In the genomic region with DNA sequence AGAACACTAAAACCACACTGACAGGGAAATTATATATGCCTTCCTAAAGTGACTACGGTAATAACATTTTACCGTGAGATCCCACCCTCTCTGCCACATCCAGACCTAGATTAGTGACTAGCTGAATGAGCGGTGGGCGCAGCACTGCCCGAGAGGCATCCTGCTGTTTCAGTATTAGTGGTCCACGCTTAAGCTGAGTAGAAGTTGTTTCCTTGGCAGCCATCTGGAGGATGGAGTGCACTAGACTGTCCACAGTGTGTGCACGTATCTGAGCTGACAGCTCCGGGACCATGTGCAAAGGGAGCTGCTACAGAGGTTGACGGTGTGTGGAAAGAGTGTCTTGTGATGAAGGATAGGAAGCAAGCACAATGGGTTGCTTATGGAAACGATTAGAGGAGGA, we compare ENCODE assay signal across 20 mouse cellular contexts. TPM values are rescaled to one million over a fixed set of nuclear protein-coding genes. Genes with fewer than 3 reads are reported as not detected.
DNase-seq lines count a peak whose midpoint lies in the region; ATAC-seq lines count a peak whose summit lies in the region.
"Had no signal": no experiment of that assay in that cellular context is flagged by ENCODE, and none has a peak within 500 bp of the region (broad histone marks: within the 10 kb centered on the region; RNA-seq: fewer than 3 reads in every experiment).

No protein-coding gene starts in this region.

- H3K9ac ChIP-seq in forebrain, embryonic 11.5 days (ENCODE audit: low read length), result no peak overlapping the region
- H3K9ac ChIP-seq in forebrain, embryonic 14.5 days (ENCODE audit: low read length), result no peak overlapping the region
- no peak overlapping the region for H3K9ac ChIP-seq in embryonic facial prominence, embryonic 12.5 days

- H3K27me3 ChIP-seq in forebrain, embryonic 11.5 days (ENCODE audit: control insufficient read depth, insufficient read depth, low read length), result no peaks in the 10 kb centered on the region
- H3K27me3 ChIP-seq in forebrain, embryonic 14.5 days (replicated peaks; ENCODE audit: control insufficient read depth, insufficient read depth, low read length), result no peaks in the 10 kb centered on the region
- peaks cover 9% of the 10 kb centered on the region for H3K27me3 ChIP-seq in megakaryocyte, embryonic 14.5 days (replicated peaks)
- H3K27me3 ChIP-seq in embryonic facial prominence, embryonic 12.5 days, result no peaks in the 10 kb centered on the region
- H3K27me3 ChIP-seq: Patski had no signal

- ATAC-seq in forebrain, embryonic 11.5 days (replicated peaks; ENCODE audit: low FRiP score), result 0 out of 2 replicates have a peak, but pooled peaks have one; percentile 8
- no peak for ATAC-seq in forebrain, embryonic 14.5 days
- no peak for ATAC-seq in megakaryocyte, adult 5-6 weeks (ENCODE audit: poor library complexity, severe bottlenecking)
- ATAC-seq in embryonic facial prominence, embryonic 12.5 days (ENCODE audit: insufficient number of reproducible peaks, insufficient read depth, low FRiP score, low TSS enrichment), result peak; percentile 37; the same call in 1 of the 2 replicates
- ATAC-seq: CD4-positive, CD25-positive, alpha-beta regulatory T cell, adult 4 months; Patski had no signal

- no peak overlapping the region for H3K27ac ChIP-seq in forebrain, embryonic 11.5 days (ENCODE audit: low read depth, low read length)
- no peak overlapping the region for H3K27ac ChIP-seq in forebrain, embryonic 14.5 days (ENCODE audit: low read depth, low read length)
- H3K27ac ChIP-seq in embryonic facial prominence, embryonic 12.5 days, result 0 out of 2 replicates have a peak overlapping the region, but pooled peaks have one; percentile 30
- H3K27ac ChIP-seq: gastrocnemius, adult 2 months; kidney, postnatal 0 days had no signal

- 80% methylated on average over 10 of the region's 10 CpGs for WGBS in forebrain, embryonic 11.5 days
- 71% methylated on average over 10 of the region's 10 CpGs for WGBS in forebrain, embryonic 14.5 days
- WGBS in embryonic facial prominence, embryonic 12.5 days, result 49% methylated on average over 10 of the region's 10 CpGs

- peaks cover 2% of the 10 kb centered on the region; the same call in 1 of the 2 replicates for H3K4me1 ChIP-seq in forebrain, embryonic 11.5 days (replicated peaks; ENCODE audit: control insufficient read depth, insufficient read depth, low read length)
- H3K4me1 ChIP-seq in forebrain, embryonic 14.5 days (ENCODE audit: control insufficient read depth, insufficient read depth, low read length), result peaks cover 7% of the 10 kb centered on the region; the same call in 1 of the 2 replicates
- peaks cover 13% of the 10 kb centered on the region for H3K4me1 ChIP-seq in megakaryocyte, embryonic 14.5 days
- peaks cover 51% of the 10 kb centered on the region for H3K4me1 ChIP-seq in embryonic facial prominence, embryonic 12.5 days

- H3K9me3 ChIP-seq in forebrain, embryonic 11.5 days (ENCODE audit: control insufficient read depth, low read length), result no peaks in the 10 kb centered on the region
- H3K9me3 ChIP-seq in forebrain, embryonic 14.5 days (replicated peaks; ENCODE audit: control insufficient read depth, low read length), result no peaks in the 10 kb centered on the region
- no peaks in the 10 kb centered on the region for H3K9me3 ChIP-seq in megakaryocyte, embryonic 14.5 days
- H3K9me3 ChIP-seq in embryonic facial prominence, embryonic 12.5 days, result no peaks in the 10 kb centered on the region

- DNase-seq in forebrain, embryonic 11.5 days (ENCODE audit: low spot score), result no peak
- DNase-seq in forebrain, embryonic 14.5 days (ENCODE audit: low spot score), result no peak
- peak; percentile 41 for DNase-seq in retina, embryonic 14.5 days (ENCODE audit: low spot score)
- DNase-seq in frontal cortex, postnatal 14 days (ENCODE audit: low spot score in 2 of 2), result no peak
- DNase-seq: adrenal gland, adult 8-10 months; cerebellum, adult 11 months; cerebellum, postnatal 25 days; gastrocnemius, adult 2 months; heart, postnatal 10 days; kidney, adult 18-20 months; liver; lung, adult 18-20 months; thymus, postnatal 25 days had no signal

- no peak overlapping the region for H3K4me3 ChIP-seq in forebrain, embryonic 11.5 days (ENCODE audit: low read depth, low read length)
- no peak overlapping the region for H3K4me3 ChIP-seq in forebrain, embryonic 14.5 days (ENCODE audit: low read depth, low read length)
- peak overlapping the region; percentile 5 for H3K4me3 ChIP-seq in megakaryocyte, embryonic 14.5 days (replicated peaks)
- no peak overlapping the region for H3K4me3 ChIP-seq in embryonic facial prominence, embryonic 12.5 days
- H3K4me3 ChIP-seq: gastrocnemius, adult 2 months had no signal

- H3K36me3 ChIP-seq in forebrain, embryonic 11.5 days (ENCODE audit: control insufficient read depth, insufficient read depth, low read length), result no peaks in the 10 kb centered on the region
- peaks cover 3% of the 10 kb centered on the region; the same call in 1 of the 2 replicates for H3K36me3 ChIP-seq in forebrain, embryonic 14.5 days (ENCODE audit: control insufficient read depth, insufficient read depth, low read length)
- H3K36me3 ChIP-seq in megakaryocyte, embryonic 14.5 days (replicated peaks; ENCODE audit: low read length), result no peaks in the 10 kb centered on the region
- peaks cover 4% of the 10 kb centered on the region; the same call in 1 of the 2 replicates for H3K36me3 ChIP-seq in embryonic facial prominence, embryonic 12.5 days

- no peak overlapping the region for H3K4me2 ChIP-seq in forebrain, embryonic 11.5 days (ENCODE audit: low read depth, low read length, severe bottlenecking)
- H3K4me2 ChIP-seq in forebrain, embryonic 14.5 days (ENCODE audit: low read length), result no peak overlapping the region
- H3K4me2 ChIP-seq in embryonic facial prominence, embryonic 12.5 days (replicated peaks), result no peak overlapping the region
- H3K4me2 ChIP-seq: heart, embryonic 11.5 days had no signal

RNA-seq across cellular contexts. Expression of gene Cnn3, which starts 39.5 kb away (rescaled TPM):
- polyA plus RNA-seq in forebrain, embryonic 11.5 days (2014; fragmentation: Nextera tagmentation; extraction: Ambion mirVana), result 954 and 974 TPM in 2 replicates
- 691 and 743 TPM in 2 replicates for polyA plus RNA-seq in forebrain, embryonic 14.5 days (2014; fragmentation: Nextera tagmentation; extraction: Ambion mirVana)
- polyA plus RNA-seq in megakaryocyte, embryonic 14.5 days (2012; ENCODE audit: insufficient read depth, low replicate concordance), result 2.6 TPM in 1 of 2 replicates, not detected in the other
- total RNA-seq in megakaryocyte, adult 5-6 weeks (2015), result 14.5 and 19.5 TPM in 2 replicates
- 11.3 and 13.3 TPM in 2 replicates for total RNA-seq in megakaryocyte, adult 5-6 weeks (2017)
- polyA plus RNA-seq in embryonic facial prominence, embryonic 12.5 days (2016; fragmentation: Nextera tagmentation; extraction: Ambion mirVana), result 896 and 941 TPM in 2 replicates

Comparison
In these comparisons a context has a peak if more than half of its experiments do, and no peak if none do; other contexts are left out.
1. ATAC-seq: peak in forebrain, embryonic 11.5 days (single experiment) and embryonic facial prominence, embryonic 12.5 days (single experiment); none in forebrain, embryonic 14.5 days (single experiment) and megakaryocyte, adult 5-6 weeks (single experiment).
2. RNA of gene Cnn3, which starts 39.5 kb away (polyA plus RNA-seq): 954 to 974 TPM in forebrain, embryonic 11.5 days, 896 to 941 TPM in embryonic facial prominence, embryonic 12.5 days and 691 to 743 TPM in forebrain, embryonic 14.5 days; 2.6 TPM in megakaryocyte, embryonic 14.5 days; every median in the first group is over 100 times any median in the second.